Mouse (Mus musculus): ENCODE results near the gene Vmn2r81. TPM values are rescaled to one million over a fixed set of nuclear protein-coding genes. Genes with fewer than 3 reads are reported as not detected.
"Not testable (repeated sequence)": the region's sequence is repeated elsewhere in the genome, so short reads cannot be mapped to it uniquely, and the experiment has no call there.

Gene Vmn2r81
- not detected in 2 replicates for total RNA-seq (2017)

- ATAC-seq (replicated peaks in 1 of 2; ENCODE audit: insufficient read depth in 1 of 2, low FRiP score in 2 of 2, low TSS enrichment in 1 of 2, low read depth in 1 of 2, poor library complexity in 2 of 2, severe bottlenecking in 2 of 2), result not testable (repeated sequence)
Observed at GRCm38 (mm10) chr10:79247392-79247791, at the start of gene Vmn2r81. Vmn2r81 (plus strand) TSS chr10:79247692.

- not testable (repeated sequence) for ATAC-seq (replicated peaks in 1 of 2; ENCODE audit: insufficient read depth in 1 of 2, low FRiP score in 2 of 2, low TSS enrichment in 1 of 2, low read depth in 1 of 2, poor library complexity in 2 of 2, severe bottlenecking in 2 of 2)
Observed at GRCm38 (mm10) chr10:79199973-79200372, 47.5 kb upstream of the Vmn2r81 start.

GRCm38 (mm10) chr10:79220432-79220831 lies 27.1 kb upstream of the Vmn2r81 start:
- ATAC-seq (replicated peaks in 1 of 2; ENCODE audit: insufficient read depth in 1 of 2, low FRiP score in 2 of 2, low TSS enrichment in 1 of 2, low read depth in 1 of 2, poor library complexity in 2 of 2, severe bottlenecking in 2 of 2), result no peak

GRCm38 (mm10) chr10:79221606-79222005 lies 25.9 kb upstream of the Vmn2r81 start:
- ATAC-seq (replicated peaks in 1 of 2; ENCODE audit: insufficient read depth in 1 of 2, low FRiP score in 2 of 2, low TSS enrichment in 1 of 2, low read depth in 1 of 2, poor library complexity in 2 of 2, severe bottlenecking in 2 of 2), result no peak

- ATAC-seq (replicated peaks in 1 of 2; ENCODE audit: insufficient read depth in 1 of 2, low FRiP score in 2 of 2, low TSS enrichment in 1 of 2, low read depth in 1 of 2, poor library complexity in 2 of 2, severe bottlenecking in 2 of 2), result no peak
Observed at GRCm38 (mm10) chr10:79222214-79222613, 25.3 kb upstream of the Vmn2r81 start.

GRCm38 (mm10) chr10:79322033-79322736 lies 74.7 kb downstream of the Vmn2r81 start:
- not testable (repeated sequence) for ATAC-seq (replicated peaks in 1 of 2; ENCODE audit: insufficient read depth in 1 of 2, low FRiP score in 2 of 2, low TSS enrichment in 1 of 2, low read depth in 1 of 2, poor library complexity in 2 of 2, severe bottlenecking in 2 of 2)

GRCm38 (mm10) chr10:79322737-79323086 lies 75.2 kb downstream of the Vmn2r81 start:
- ATAC-seq (replicated peaks in 1 of 2; ENCODE audit: insufficient read depth in 1 of 2, low FRiP score in 2 of 2, low TSS enrichment in 1 of 2, low read depth in 1 of 2, poor library complexity in 2 of 2, severe bottlenecking in 2 of 2), result no peak

Other genes starting within 250 kb of the Vmn2r81 start
- gene Olfr1351, start 235.2 kb upstream of the Vmn2r81 start, total RNA-seq (2017), result not detected in 2 replicates
- gene Olfr57, start 219.0 kb upstream of the Vmn2r81 start, total RNA-seq (2017), result not detected in 2 replicates
- gene 2610008E11Rik, start 150.1 kb upstream of the Vmn2r81 start, total RNA-seq (2017), result 34.4 and 42.6 TPM in 2 replicates
- not detected in 2 replicates for gene Vmn2r80, start 98.9 kb upstream of the Vmn2r81 start, total RNA-seq (2017)
- not detected in 2 replicates for gene Vmn2r82, start 108.8 kb downstream of the Vmn2r81 start, total RNA-seq (2017)
- not detected in 2 replicates for gene Vmn2r83, start 221.0 kb downstream of the Vmn2r81 start, total RNA-seq (2017)

All from hematopoietic stem cell, adult 5-6 weeks (primary cell).